19 mouse cellular contexts compared by ENCODE assay signal in the genomic region with DNA sequence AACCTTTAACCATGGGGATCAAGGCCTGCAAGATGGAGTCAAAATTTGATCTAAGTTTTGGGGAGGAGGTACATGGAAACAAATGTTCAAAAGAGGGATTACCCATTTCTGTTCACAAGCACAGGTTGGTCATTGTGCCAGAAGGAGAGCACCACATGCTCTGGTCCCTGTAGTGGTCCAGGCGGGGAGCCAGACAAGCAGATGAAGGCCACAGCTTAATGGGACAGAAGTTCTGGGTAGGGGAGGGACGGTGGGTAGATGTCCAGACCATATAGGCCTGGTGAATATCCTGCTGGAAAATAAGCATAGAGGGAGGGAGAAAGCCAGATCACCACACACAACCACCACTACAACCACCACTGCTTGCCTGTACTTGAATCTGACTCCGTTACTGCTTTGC.
A peak's percentile ranks its signal among the peaks of the same experiment; 100 is the strongest.
DNase-seq lines count a peak whose midpoint lies in the region; ATAC-seq lines count a peak whose summit lies in the region.
"Had no signal": no experiment of that assay in that cellular context is flagged by ENCODE, and none has a peak within 500 bp of the region (broad histone marks: within the 10 kb centered on the region; RNA-seq: fewer than 3 reads in every experiment).

No protein-coding gene starts in this region.

- peak; percentile 71 for DNase-seq in brain, adult 2 months (ENCODE audit: low read depth, low spot score)
- peak; percentile 65 to 66 for DNase-seq in cerebellum, adult 18-20 months
- peak; percentile 80 for DNase-seq in cerebellum, adult 9-11 months
- DNase-seq in cerebellum, postnatal 36 days: peak; percentile 48 to 51
- DNase-seq in urinary bladder, postnatal 36 days (ENCODE audit: low spot score in 2 of 2): no peak
- DNase-seq: adrenal gland, adult 2 months; adrenal gland, postnatal 25 days; embryo, embryonic 11 days; gastrocnemius, adult 2 months; gastrocnemius, postnatal 25 days had no signal

- H3K4me1 ChIP-seq in midbrain, embryonic 16.5 days (ENCODE audit: control insufficient read depth, insufficient read depth, low read length): peaks cover 13% of the 10 kb centered on the region

- H3K9me3 ChIP-seq in midbrain, embryonic 16.5 days (replicated peaks; ENCODE audit: control insufficient read depth, low read length, poor library complexity, severe bottlenecking): no peaks in the 10 kb centered on the region
- H3K9me3 ChIP-seq: embryonic facial prominence, embryonic 15.5 days; forebrain, embryonic 10.5 days; hindbrain, embryonic 15.5 days had no signal

- no peaks in the 10 kb centered on the region for H3K27me3 ChIP-seq in midbrain, embryonic 16.5 days (ENCODE audit: control insufficient read depth, insufficient read depth, low read depth, low read length)
- H3K27me3 ChIP-seq: hindbrain, embryonic 15.5 days had no signal

- no peak overlapping the region for H3K4me2 ChIP-seq in midbrain, embryonic 16.5 days (ENCODE audit: low read length)
- H3K4me2 ChIP-seq: embryonic facial prominence, embryonic 15.5 days; heart, embryonic 12.5 days; hindbrain, embryonic 15.5 days had no signal

- no peak for ATAC-seq in midbrain, embryonic 16.5 days
- ATAC-seq: forebrain, embryonic 14.5 days; intestine, embryonic 16.5 days had no signal

- no peak overlapping the region for H3K4me3 ChIP-seq in midbrain, embryonic 16.5 days (ENCODE audit: low read depth, low read length)
- H3K4me3 ChIP-seq: embryonic facial prominence, embryonic 15.5 days; erythroblast, embryonic 14.5 days; forebrain, embryonic 10.5 days; gastrocnemius, adult 2 months; heart, embryonic 12.5 days; hindbrain, embryonic 10.5 days; hindbrain, embryonic 15.5 days had no signal

- H3K9ac ChIP-seq in midbrain, embryonic 16.5 days (ENCODE audit: low read depth, low read length): no peak overlapping the region
- H3K9ac ChIP-seq: embryonic facial prominence, embryonic 15.5 days; heart, embryonic 12.5 days; hindbrain, embryonic 15.5 days had no signal

- WGBS in midbrain, embryonic 16.5 days: 89% methylated on average over 3 of the region's 3 CpGs

- no peaks in the 10 kb centered on the region for H3K36me3 ChIP-seq in midbrain, embryonic 16.5 days (ENCODE audit: control insufficient read depth, insufficient read depth, low read length)
- H3K36me3 ChIP-seq: embryonic facial prominence, embryonic 15.5 days; forebrain, embryonic 10.5 days; heart, embryonic 12.5 days; hindbrain, embryonic 10.5 days; hindbrain, embryonic 15.5 days had no signal

- no peak overlapping the region for H3K27ac ChIP-seq in midbrain, embryonic 16.5 days (ENCODE audit: low read length)
- H3K27ac ChIP-seq: embryonic facial prominence, embryonic 15.5 days; forebrain, embryonic 10.5 days; gastrocnemius, adult 2 months; hindbrain, embryonic 10.5 days; hindbrain, embryonic 15.5 days had no signal

Comparison
In these comparisons a context has a peak if more than half of its experiments do, and no peak if none do; other contexts are left out.
1. DNase-seq: peak in brain, adult 2 months (single experiment), cerebellum, adult 18-20 months (2 of 2), cerebellum, adult 9-11 months (single experiment) and cerebellum, postnatal 36 days (2 of 2); none in urinary bladder, postnatal 36 days (0 of 2).